ENCODE assay signal across 2 mouse cellular contexts in the genomic region with DNA sequence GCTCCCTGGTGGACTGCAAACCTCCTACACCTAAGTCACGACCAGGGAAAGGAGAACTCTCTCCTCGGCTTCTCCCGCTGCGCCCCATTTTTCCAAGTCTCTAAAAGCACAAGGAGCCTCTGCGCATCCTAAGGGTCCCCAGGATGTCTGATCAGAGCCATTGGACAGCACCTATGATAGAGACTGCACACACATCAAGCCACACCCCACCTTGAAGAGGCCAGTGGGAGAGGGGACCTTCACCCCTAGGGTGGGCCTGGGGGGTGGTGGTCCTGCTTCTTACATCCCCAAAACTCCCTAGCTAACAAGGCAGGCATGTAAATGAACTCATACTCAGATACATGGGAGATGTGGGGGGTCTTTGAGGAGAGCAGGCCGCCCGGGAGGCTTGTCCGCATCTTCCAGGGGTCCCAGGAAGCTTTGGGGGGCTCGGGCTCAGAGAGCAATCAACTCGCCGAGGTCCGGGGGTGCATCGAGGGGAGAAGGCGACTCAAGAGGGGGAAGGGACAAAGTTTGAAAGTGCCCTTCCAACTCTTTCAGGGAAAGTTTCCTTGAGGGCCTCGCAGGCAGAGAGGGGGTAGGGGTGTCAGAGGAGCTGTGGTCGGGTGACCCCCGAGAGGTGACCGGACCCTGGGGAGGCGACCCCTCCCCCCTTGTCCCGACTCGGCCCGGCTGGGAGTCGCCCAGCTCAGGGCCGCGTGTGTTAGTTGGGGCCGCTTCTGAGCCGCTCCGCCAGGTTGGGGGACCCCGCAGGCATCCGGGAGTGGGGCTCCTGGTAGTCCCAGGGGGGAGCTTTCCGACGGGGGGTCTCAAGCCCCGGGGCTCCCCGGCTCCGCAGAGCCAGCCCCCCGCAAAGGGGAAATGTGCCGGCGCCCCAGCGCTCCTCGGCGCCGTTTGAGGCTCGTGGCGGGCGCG.
TF ChIP-seq lines count a peak whose summit lies in the region.

No protein-coding gene starts in this region.

TF ChIP-seq in C2C12, 6 proteins besides CTCF, POLR2A, EP300 and RAD21:
- TF ChIP-seq MYOG (IDR thresholded peaks at IDR 0.05; ENCODE audit: control insufficient read depth, extremely low read depth, insufficient read length) = no peak
- no peak for TF ChIP-seq CEBPB (IDR thresholded peaks at IDR 0.05; ENCODE audit: low read depth)
- no peak for TF ChIP-seq MAX (IDR thresholded peaks at IDR 0.05)
- TF ChIP-seq MYOD1 (IDR thresholded peaks at IDR 0.05; ENCODE audit: control insufficient read depth, insufficient read length, low read depth) = no peak
- no peak for TF ChIP-seq USF1 (IDR thresholded peaks at IDR 0.05; ENCODE audit: low read depth)
- TF ChIP-seq FOSL1 (IDR thresholded peaks at IDR 0.05; ENCODE audit: insufficient read depth, low read length, poor library complexity, severe bottlenecking) = no peak

TF ChIP-seq in ES-E14, 5 proteins besides CTCF, POLR2A, EP300 and RAD21:
- TF ChIP-seq MAFK (IDR thresholded peaks at IDR 0.05; ENCODE audit: insufficient read depth, low read depth, low read length) (no peak), ZNF384 (IDR thresholded peaks at IDR 0.05; ENCODE audit: low read depth, low read length) (no peak), ZC3H11A (IDR thresholded peaks at IDR 0.05; ENCODE audit: borderline replicate concordance, low read depth, low read length) (no peak), HCFC1 (IDR thresholded peaks at IDR 0.05; ENCODE audit: borderline replicate concordance, insufficient read depth, low read length) (no peak), CHD2 (IDR thresholded peaks at IDR 0.05; ENCODE audit: low read depth, low read length) (no peak)
